In the genomic region with DNA sequence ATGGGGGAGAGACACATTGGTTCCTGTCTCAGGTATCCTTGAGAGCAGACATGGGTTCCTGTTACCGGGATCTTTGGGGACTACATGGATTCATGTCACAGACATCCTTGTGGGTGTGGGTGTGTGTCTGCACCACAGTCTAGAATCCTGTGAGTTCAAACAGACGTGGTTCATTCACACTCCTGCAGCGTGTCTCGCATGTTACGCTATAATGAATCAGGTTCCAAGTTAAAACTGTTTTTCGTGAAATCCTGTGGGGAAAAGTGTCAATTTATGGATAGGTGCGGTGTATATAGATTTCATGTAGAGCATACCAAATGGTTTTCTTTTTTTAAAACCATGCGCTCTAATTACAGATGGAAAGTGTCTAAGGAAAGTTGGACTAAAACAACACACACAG, we compare ENCODE assay signal across 13 mouse cellular contexts.
"Had no signal": no experiment of that assay in that cellular context is flagged by ENCODE, and none has a peak within 500 bp of the region (broad histone marks: within the 10 kb centered on the region; RNA-seq: fewer than 3 reads in every experiment).

No protein-coding gene starts in this region.

- H3K4me2 ChIP-seq: liver, embryonic 13.5 days; midbrain, embryonic 11.5 days had no signal

- H3K9ac ChIP-seq: liver, embryonic 13.5 days had no signal

- H3K4me1 ChIP-seq: liver, embryonic 13.5 days had no signal

- H3K27me3 ChIP-seq: liver, embryonic 13.5 days had no signal

- H3K9me3 ChIP-seq: liver, embryonic 13.5 days had no signal

- H3K4me3 ChIP-seq: layer of hippocampus, adult 2 months; liver, embryonic 13.5 days had no signal

- ATAC-seq: intestine, postnatal 0 days had no signal

- H3K27ac ChIP-seq: kidney, postnatal 0 days; layer of hippocampus, adult 2 months; liver, embryonic 13.5 days; stomach, postnatal 0 days had no signal

- DNase-seq: kidney, adult 2 months; layer of hippocampus, adult 9-11 months; liver, embryonic 13.5 days; lung, adult 2 months; lung, postnatal 14 days; lung, postnatal 4 days; midbrain, embryonic 14.5 days; thymus, postnatal 25 days had no signal

- H3K36me3 ChIP-seq: liver, embryonic 13.5 days had no signal
